Mouse (Mus musculus) olfactory bulb, adult 2 months (tissue): Measurements from ENCODE around the gene Neurl3.

Experiments
- CTCF ChIP-seq: fragments of 200-500 bp; IDR thresholded peaks from 2 replicates; pipeline ENCODE4 v1.5.1; 2012; ENCODE audit warnings: low read depth, mild to moderate bottlenecking, low read length, moderate library complexity; ENCODE audit not compliant: insufficient read depth
- POLR2A ChIP-seq: fragments of 200-500 bp; IDR thresholded peaks from 2 replicates; pipeline ENCODE4 v1.6.1; 2012; ENCODE audit warnings: mild to moderate bottlenecking, low read depth, low read length, moderate library complexity; ENCODE audit not compliant: insufficient read depth

GRCm38 (mm10) chr1:36261708-36262504 is 12.6 kb downstream of the Neurl3 start:
- TF ChIP-seq CTCF (no peak), POLR2A (no peak)
